Mouse (Mus musculus): ENCODE results near the gene Glce.

- no peak for TF ChIP-seq CTCF (conservative IDR thresholded peaks at IDR 0.05; ENCODE audit: insufficient read depth, insufficient read length, low read depth, low read length)
- no peak for TF ChIP-seq POLR2A (IDR thresholded peaks at IDR 0.05; ENCODE audit: low read depth, low read length)
Measured at GRCm38 (mm10) chr9:62152506-62152905, 30.1 kb upstream of the Glce start.
